Mouse (Mus musculus) A20 (cell line): ENCODE results near the gene Clpb.

Source experiments
- DNase-seq: peaks from one replicate; pipeline ENCODE4 v3.0.0-alpha.2; 2011; ENCODE audit warnings: low read depth, low spot score

The Clpb gene

DNA sequence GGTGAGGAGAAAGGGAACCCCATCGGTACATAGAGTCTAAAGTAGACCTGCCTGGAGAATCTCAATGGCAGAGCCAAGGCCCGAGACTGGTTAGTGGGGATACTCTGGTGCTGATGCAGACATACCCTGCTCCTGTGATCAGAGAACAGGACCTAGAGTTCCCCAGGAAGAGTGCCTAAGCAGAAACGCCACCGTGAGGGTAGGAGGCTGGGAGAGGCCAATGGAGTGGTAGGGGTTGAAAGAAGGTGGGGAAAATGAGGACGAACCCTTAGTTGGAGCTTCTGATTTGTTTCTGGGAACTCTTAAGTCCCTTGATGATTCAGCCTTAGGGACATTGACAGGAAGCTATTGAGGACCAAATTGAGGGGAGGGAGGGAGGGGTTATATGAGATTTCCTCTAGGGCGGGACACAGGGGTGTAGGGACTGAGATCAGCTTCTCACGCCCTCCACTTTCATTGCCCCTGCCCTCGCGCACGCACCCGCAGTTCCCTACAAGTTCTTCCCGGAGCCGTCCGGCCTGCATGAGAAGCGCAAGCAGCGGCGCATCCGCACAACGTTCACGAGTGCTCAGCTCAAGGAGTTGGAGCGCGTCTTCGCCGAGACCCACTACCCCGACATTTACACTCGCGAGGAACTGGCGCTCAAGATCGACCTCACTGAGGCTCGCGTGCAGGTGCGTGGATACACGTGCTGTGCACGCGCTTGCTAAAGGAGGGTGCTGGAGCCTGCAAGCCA is 157.0 kb downstream of the Clpb start:
- no peak for DNase-seq

GRCm38 (mm10) chr7:101821571-101822501 is 158.4 kb downstream of the Clpb start:
- DNase-seq, result no peak

GRCm38 (mm10) chr7:101822836-101823757 is 159.7 kb downstream of the Clpb start:
- no peak for DNase-seq

DNA sequence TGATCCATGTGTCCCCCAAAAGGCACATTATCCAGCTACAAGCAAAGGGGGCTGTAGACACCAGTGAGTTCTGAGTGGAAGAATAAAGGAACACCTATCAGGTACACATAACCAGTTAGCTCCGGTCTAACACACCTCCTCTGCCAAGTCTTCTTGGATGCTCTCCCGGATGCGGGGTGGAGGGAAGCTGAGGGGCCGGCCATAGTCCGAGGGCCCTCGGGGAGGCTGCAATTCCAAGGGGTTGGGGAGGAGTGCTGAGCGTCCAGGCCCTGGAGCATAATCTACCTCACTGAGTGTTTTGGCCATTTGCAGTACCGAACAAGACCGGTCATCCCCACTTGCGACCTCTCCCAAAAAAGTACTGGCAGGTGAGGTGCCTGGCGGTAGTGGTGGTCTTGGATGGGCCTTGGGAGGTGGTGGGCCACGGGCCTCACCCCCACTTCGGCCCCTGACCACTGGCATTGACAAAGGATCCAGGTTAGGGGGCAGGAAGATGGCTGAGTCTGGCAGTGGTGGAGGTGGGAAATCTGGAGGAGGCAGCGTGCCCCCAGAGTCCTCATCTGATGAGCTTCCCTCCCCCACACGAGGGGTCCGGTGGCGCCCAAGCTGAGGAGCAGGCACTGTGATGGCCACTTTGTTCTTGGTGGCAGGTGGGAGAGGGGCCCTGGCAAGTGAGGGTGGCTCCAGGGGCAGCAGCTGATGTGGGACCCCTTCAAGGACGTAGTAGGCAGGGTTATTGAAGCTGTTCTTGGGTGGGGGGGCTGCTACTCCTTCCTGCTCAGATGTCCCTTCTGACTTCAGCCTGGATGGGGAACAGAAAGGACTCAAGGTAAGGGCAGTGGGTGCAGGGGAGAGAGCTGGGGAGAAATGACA is 160.6 kb downstream of the Clpb start:
- DNase-seq, result no peak

DNA sequence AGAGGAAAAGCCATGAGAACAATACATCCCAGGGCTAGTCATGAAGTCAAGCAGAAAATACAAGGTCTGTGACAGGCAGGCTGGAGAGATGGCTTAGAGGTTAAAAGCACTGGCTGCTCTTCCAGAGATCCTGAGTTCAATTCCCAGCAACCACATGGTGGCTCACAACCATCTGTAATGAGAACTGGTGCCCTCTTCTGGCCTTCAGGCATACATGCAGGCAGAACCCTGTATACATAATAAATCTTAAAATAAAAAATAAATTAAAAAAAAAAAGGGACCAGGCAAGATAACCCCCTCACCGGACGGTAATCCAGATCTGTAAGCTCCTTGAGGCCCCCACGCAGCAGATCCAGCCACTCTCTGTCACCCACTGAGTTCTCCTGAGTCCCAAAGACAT is 166.9 kb downstream of the Clpb start:
- DNase-seq, result no peak

DNA sequence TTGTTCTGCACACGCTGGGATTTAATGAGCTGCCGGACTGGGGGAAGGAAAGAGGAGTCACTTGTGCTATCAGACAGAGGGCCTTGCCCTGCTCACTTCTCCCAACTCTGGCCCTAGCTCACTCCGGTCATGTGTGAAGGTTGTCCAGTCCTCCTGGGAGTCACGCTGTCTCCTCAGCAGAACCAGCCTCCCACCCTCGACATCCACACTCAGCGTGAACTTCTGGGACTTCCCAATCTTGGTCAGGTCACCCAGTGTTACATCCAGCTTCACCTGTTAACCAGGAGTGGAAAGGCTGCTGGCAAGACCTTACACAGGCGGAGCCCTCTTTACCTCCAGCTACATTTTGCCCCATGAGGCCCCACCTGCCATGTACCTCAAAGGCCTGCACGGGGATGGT is 168.0 kb downstream of the Clpb start:
- DNase-seq, result no peak

GRCm38 (mm10) chr7:101832372-101832771 is 168.9 kb downstream of the Clpb start:
- DNase-seq, result no peak

DNA sequence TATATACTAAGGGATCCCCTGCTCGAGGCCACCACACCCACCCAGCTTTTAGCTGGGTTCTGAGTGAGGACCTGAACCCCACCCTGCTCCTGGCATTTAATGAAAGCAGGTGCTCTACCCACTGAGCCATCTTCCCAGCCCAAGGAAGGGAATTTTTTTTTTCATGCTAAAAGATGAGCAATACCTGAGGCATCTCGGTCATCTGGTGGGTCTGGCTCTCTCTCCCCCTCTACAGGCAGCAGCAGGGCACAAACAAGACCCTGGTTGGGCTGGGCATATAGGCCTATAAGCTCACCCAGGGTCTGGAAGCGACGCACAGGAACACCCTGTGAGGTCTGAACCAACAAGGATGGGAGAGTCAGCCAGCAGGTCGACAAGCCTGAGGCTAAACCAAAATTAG is 169.9 kb downstream of the Clpb start:
- no peak for DNase-seq

GRCm38 (mm10) chr7:101833916-101834584 is 170.6 kb downstream of the Clpb start:
- DNase-seq, result no peak

DNA sequence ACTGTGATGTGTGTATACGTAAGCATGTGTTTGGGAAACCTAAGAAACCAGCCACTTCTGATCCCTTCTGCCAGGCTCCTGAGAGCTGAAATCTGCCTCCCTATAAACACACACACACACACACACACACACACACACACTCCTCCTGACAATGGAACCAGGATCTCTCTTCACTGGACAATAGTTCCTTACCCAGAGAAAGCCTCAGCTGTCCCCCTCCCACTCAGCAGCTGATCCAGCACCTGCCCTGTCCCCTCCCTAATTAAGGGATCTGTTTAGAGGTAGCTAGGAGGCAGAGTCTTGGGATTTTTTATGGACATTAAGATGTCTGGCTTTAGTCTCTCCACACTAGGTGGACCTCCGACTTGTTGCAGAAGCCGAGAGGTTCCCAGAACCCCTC is 171.5 kb downstream of the Clpb start:
- no peak for DNase-seq

DNA sequence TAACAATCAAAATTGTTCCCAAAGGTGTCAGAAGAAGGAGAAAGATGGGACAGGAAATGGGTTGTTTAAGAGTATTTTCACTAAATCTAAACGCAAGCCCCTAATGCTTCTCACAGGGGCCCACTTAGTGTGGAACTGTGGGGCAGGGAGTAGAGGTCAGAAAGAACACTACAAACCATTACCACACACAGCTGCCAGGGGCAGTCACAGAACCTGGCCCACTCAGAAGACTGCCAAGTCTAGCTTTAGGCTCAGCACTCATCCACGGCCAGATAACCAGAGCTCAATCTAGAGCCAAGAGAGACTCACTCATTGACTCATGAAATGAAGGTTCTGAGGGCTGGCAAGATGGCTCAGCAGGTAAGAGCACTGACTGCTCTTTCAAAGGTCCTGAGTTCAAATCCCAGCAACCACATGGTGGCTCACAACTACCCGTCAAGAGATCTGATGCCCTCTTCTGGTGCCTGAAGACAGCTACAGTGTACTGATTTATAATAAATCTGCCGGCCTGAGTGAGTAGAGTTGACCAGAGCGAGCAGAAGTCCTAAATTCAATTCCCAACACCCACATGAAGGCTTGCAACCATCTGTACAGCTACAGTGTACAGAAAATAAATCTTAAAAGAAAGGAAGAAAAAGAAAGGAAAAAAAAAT is 172.2 kb downstream of the Clpb start:
- no peak for DNase-seq

- peak; percentile 84 for DNase-seq
Measured at GRCm38 (mm10) chr7:101836271-101837153, 173.1 kb downstream of the Clpb start.

- no peak for DNase-seq
Measured at GRCm38 (mm10) chr7:101837154-101837605, 173.7 kb downstream of the Clpb start.

DNA sequence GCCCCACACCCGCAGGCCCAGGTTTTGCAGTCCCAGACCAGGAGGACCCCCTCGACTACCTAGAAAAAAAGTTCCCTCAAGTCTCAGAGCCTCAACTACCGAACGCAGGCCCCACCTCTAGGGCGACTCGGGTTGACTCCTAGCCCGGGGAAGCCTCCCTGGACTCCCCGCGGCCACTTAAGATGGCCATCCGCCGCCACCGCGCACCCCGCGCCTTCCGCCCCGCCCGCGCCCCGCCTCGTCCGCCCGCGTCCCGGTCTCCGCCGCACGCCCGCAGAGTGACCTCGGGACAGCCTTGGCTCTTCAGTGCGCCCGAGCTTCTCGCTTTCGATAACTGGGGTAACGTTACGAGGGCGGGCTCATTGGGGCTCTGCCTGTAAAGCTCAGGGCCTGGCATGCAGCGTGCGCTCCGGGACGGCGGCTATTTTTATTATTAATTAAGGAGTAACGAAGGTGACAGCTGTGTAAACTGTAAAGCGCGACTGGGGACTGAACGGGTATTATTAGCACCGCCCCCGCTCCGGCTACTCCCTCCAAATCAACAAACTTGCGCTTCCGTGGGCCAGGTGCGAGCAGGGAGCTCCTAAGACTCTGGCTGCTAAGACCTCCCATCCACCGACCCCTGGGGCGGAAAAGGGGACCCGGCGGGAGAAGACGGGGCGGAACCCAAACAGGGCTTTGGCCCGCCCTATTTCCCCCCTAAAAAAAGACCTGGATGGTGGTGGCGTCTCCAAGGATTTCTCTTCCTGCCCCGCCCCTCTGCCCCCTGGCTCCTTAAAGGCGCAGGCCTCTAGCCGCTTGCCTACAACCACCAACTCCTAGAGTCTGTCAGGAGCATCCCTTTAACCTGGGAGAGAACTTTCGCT is 174.4 kb downstream of the Clpb start, which contains the start of gene Inppl1:
Gene Inppl1, minus strand, starts transcription at position 624 of the 866 bp plus-strand sequence.
- peak; percentile 85 for DNase-seq

DNA sequence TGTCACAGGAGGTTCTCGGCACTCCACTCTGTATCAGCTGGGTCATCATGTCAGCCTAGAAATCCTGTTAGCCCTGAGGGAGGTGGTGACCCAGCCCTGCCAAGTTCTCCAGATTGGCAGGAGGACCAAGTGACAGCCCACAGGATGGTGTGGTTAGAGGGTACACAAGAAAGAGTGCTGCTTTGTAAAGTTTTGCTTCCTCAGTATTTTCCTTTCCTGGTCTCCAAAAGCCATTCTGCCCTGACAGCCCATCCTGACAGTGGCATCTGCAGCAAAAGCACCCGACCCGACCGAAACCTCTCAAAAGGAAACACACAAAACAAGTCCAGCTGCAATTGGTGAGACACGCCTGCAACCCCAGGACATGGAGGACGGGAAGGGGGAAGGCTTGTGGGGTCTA is 180.8 kb downstream of the Clpb start:
- no peak for DNase-seq
